Mouse (Mus musculus): ENCODE data around the gene Inafm1.

GRCm38 (mm10) chr7:16254195-16254594 lies 19.2 kb downstream of the Inafm1 start:
- TF ChIP-seq POLR2AphosphoS2 (IDR thresholded peaks at IDR 0.05; ENCODE audit: low read depth, low read length), result no peak
- no peak for TF ChIP-seq CTCF (conservative IDR thresholded peaks at IDR 0.05 in 1 of 2, IDR thresholded peaks at IDR 0.05 in 1 of 2; ENCODE audit: low read depth in 2 of 2, low read length in 2 of 2)
